Mouse (Mus musculus) heart, adult 2 months (tissue): Measurements from ENCODE around the gene Hic1.

Experiments used
- CTCF ChIP-seq: fragments of 200-600 bp; IDR thresholded peaks from 2 replicates; pipeline ENCODE4 v1.8.1; 2022; ENCODE audit warnings: antibody characterized with exemption, mild to moderate bottlenecking, moderate library complexity
- EP300 ChIP-seq: fragments of 200-500 bp; IDR thresholded peaks from 2 replicates; pipeline ENCODE4 v1.6.1; 2011; ENCODE audit warnings: low read depth, low read length, control low read depth; ENCODE audit not compliant: insufficient read depth
- POLR2A ChIP-seq: fragments of 200-500 bp; IDR thresholded peaks from 2 replicates; pipeline ENCODE4 v1.6.1; 2011; ENCODE audit warnings: mild to moderate bottlenecking, low read depth, low read length, control low read depth; ENCODE audit not compliant: insufficient read depth

GRCm38 (mm10) chr11:75169405-75170080 is at the start of gene Hic1:
- TF ChIP-seq CTCF (no peak), EP300 (no peak), POLR2A (no peak)
